Mouse (Mus musculus): ENCODE data around the gene Bloc1s5. TPM values are rescaled to one million over a fixed set of nuclear protein-coding genes. Genes with fewer than 3 reads are reported as not detected.
A peak's percentile ranks its signal among the peaks of the same experiment; 100 is the strongest.

Gene Bloc1s5
- polyA plus RNA-seq, 1 experiment = 5.6 TPM

DNA sequence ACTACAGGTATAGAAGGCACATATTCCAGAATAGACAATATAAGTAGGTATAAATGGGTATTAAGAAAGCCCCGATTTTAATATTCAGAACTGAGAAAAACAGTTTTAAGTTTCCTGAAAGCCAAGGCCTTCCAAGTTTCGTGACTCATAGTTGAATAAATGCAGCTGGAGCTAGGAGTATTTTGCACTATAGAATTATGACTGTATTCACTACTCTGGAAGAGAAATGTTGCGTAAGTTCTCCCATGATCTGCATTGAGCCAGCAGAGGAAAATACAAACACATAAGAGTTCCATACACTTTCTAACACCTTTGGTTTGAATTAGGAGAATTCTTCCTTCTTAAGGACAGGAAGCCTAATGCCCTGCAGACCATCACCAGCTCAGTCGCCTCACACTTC is 15.4 kb upstream of the Bloc1s5 start:
- WGBS = 90% methylated on average over 4 of the region's 4 CpGs
- H3K4me3 ChIP-seq (replicated peaks; ENCODE audit: extremely low read depth, low read depth, low read length) = no peak overlapping the region
- no peak for DNase-seq
- no peak for TF ChIP-seq CTCF (IDR thresholded peaks at IDR 0.05; ENCODE audit: insufficient read depth, low read length)
- no peak for TF ChIP-seq POLR2A (IDR thresholded peaks at IDR 0.05; ENCODE audit: borderline replicate concordance, extremely low read depth, low read depth, low read length)
- H3K4me1 ChIP-seq (ENCODE audit: control insufficient read depth, insufficient read depth, low read length) = no peaks in the 10 kb centered on the region

- 41% methylated on average over 4 of the region's 4 CpGs for WGBS
- TF ChIP-seq POLR2A (IDR thresholded peaks at IDR 0.05; ENCODE audit: borderline replicate concordance, extremely low read depth, low read depth, low read length) (no peak), CTCF (IDR thresholded peaks at IDR 0.05; ENCODE audit: insufficient read depth, low read length) (no peak)
- Histone ChIP-seq H3K4me1 (ENCODE audit: control insufficient read depth, insufficient read depth, low read length) (no peaks in the 10 kb centered on the region), H3K4me3 (replicated peaks; ENCODE audit: extremely low read depth, low read depth, low read length) (no peak overlapping the region)
- no peak for DNase-seq
These were observed 14.2 kb upstream of the Bloc1s5 start for GRCm38 (mm10) chr13:38649069-38649468.

DNA sequence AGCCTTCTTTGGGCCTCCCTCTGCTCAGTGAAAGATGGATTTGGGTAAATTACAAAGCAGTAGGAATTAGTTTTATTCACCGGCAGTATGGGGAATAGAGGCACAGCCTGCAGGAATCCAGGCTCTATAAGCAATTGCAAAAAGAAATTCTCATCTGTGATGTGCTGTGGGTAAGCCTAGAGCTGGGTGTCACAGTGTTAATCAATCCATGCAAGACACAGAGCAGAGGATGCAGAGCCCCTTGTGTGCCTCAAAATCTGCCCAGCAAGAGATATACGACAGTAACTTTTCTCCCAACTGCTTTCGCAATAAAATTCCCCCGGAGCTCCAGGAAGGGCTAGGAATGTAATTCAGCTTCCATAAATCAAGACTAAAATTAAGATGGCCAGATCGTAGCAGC is 6.5 kb upstream of the Bloc1s5 start:
- Histone ChIP-seq H3K4me1 (ENCODE audit: control insufficient read depth, insufficient read depth, low read length) (no peaks in the 10 kb centered on the region; the same call in 1 of the 2 replicates), H3K4me3 (replicated peaks; ENCODE audit: extremely low read depth, low read depth, low read length) (no peak overlapping the region)
- no peak for TF ChIP-seq POLR2A (IDR thresholded peaks at IDR 0.05; ENCODE audit: borderline replicate concordance, extremely low read depth, low read depth, low read length)
- no peak for TF ChIP-seq CTCF (IDR thresholded peaks at IDR 0.05; ENCODE audit: insufficient read depth, low read length)
- DNase-seq = no peak
- WGBS = 75% methylated on average over 5 of the region's 5 CpGs

- TF ChIP-seq CTCF (IDR thresholded peaks at IDR 0.05; ENCODE audit: insufficient read depth, low read length) = no peak
- no peak for TF ChIP-seq POLR2A (IDR thresholded peaks at IDR 0.05; ENCODE audit: borderline replicate concordance, extremely low read depth, low read depth, low read length)
- DNase-seq = no peak
- no peaks in the 10 kb centered on the region; the same call in 1 of the 2 replicates for H3K4me1 ChIP-seq (ENCODE audit: control insufficient read depth, insufficient read depth, low read length)
- WGBS = 82% methylated on average over 5 of the region's 5 CpGs
- H3K4me3 ChIP-seq (replicated peaks; ENCODE audit: extremely low read depth, low read depth, low read length) = no peak overlapping the region
These were observed 6.1 kb upstream of the Bloc1s5 start for GRCm38 (mm10) chr13:38640961-38641360.

DNA sequence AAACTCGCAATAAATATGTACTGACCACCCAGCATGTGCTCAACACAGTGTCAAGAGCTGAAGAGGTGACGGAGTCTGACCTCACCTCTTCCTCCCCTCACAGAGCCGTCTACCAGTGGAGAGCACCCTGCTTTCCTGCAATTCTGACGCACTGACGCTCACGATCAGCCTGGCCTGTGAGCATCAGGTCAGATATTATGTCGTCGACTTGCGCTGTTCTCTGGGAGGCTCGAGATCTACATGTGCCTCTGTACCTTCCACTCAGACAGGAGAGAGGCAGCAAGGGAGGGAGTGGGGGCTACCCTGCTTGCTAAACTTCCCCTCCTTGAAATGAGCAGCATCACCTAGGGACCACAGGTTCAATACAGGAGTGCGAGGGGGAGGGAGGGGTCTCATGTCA is 3.8 kb upstream of the Bloc1s5 start:
- no peak for TF ChIP-seq CTCF (IDR thresholded peaks at IDR 0.05; ENCODE audit: insufficient read depth, low read length)
- TF ChIP-seq POLR2A (IDR thresholded peaks at IDR 0.05; ENCODE audit: borderline replicate concordance, extremely low read depth, low read depth, low read length) = no peak

DNA sequence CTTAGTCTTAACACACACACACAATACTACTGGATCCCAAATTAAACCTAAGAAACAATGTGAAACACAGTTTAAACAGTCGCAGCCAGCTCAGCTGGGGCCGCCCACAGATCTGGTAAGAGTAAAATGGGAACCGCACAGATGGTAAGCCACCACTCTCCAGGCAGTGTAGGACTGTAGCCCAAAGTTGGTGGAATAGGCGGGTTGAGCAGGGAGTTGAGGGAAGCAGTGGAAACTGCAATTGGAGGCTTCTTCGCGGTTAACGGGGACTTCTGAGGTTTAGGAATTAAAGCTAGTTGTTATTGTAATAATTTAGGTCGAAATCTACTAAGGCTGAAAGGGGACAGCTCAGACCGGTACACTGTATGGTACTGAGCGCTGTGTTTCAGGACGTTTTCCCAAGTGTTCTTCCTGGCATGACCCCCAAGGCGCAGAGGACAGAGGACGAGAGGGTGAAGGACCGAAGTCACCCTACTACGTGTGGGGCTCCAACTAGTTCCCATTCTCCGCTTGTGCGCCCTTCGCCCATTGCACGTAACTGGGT is 581 bp downstream of the Bloc1s5 start:
- no peak for TF ChIP-seq CTCF (IDR thresholded peaks at IDR 0.05; ENCODE audit: insufficient read depth, low read length)
- no peak for TF ChIP-seq POLR2A (IDR thresholded peaks at IDR 0.05; ENCODE audit: borderline replicate concordance, extremely low read depth, low read depth, low read length)
- DNase-seq = peak; percentile 21

More for the DNA sequence above, 3.8 kb upstream of the Bloc1s5 start:
- no peak for DNase-seq
- no peak overlapping the region for H3K4me3 ChIP-seq (replicated peaks; ENCODE audit: extremely low read depth, low read depth, low read length)
- no peaks in the 10 kb centered on the region; the same call in 1 of the 2 replicates for H3K4me1 ChIP-seq (ENCODE audit: control insufficient read depth, insufficient read depth, low read length)
- WGBS = 69% methylated on average over 11 of the region's 11 CpGs

GRCm38 (mm10) chr13:38633287-38634000 is 1.5 kb downstream of the Bloc1s5 start:
- Histone ChIP-seq H3K4me3 (replicated peaks; ENCODE audit: extremely low read depth, low read depth, low read length) (no peak overlapping the region), H3K4me1 (ENCODE audit: control insufficient read depth, insufficient read depth, low read length) (no peaks in the 10 kb centered on the region)
- DNase-seq = no peak
- 92% methylated on average over 6 of the region's 6 CpGs for WGBS
- TF ChIP-seq POLR2A (IDR thresholded peaks at IDR 0.05; ENCODE audit: borderline replicate concordance, extremely low read depth, low read depth, low read length) (no peak), CTCF (IDR thresholded peaks at IDR 0.05; ENCODE audit: insufficient read depth, low read length) (no peak)

More for the DNA sequence above, 581 bp downstream of the Bloc1s5 start:
- WGBS = under 1% methylated on average over 19 of the region's 19 CpGs
- peak overlapping the region; percentile 87 for H3K4me3 ChIP-seq (replicated peaks; ENCODE audit: extremely low read depth, low read depth, low read length)
- no peaks in the 10 kb centered on the region for H3K4me1 ChIP-seq (ENCODE audit: control insufficient read depth, insufficient read depth, low read length)

DNA sequence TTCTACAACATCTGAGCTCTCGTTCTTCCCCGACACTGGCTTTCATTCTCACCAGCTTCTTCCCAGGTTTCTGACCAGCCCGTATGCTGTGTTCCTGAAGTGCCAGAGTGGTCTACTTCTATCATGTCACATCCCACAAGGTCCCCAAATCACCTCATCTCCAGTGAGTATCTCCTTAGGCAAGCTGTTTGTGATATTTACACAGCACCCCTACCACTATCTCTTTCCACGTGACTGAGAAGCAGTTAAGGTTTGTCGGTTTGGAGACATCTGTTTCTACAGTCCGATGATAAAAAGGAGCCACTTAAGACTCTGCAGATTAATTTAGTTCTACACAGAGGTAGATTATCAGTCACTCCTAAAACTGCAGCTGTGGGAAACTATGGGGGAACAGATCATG is 2.4 kb downstream of the Bloc1s5 start:
- no peaks in the 10 kb centered on the region for H3K4me1 ChIP-seq (ENCODE audit: control insufficient read depth, insufficient read depth, low read length)
- 81% methylated on average over 6 of the region's 6 CpGs for WGBS
- H3K4me3 ChIP-seq (replicated peaks; ENCODE audit: extremely low read depth, low read depth, low read length) = no peak overlapping the region
- TF ChIP-seq CTCF (IDR thresholded peaks at IDR 0.05; ENCODE audit: insufficient read depth, low read length) (no peak), POLR2A (IDR thresholded peaks at IDR 0.05; ENCODE audit: borderline replicate concordance, extremely low read depth, low read depth, low read length) (no peak)
- no peak for DNase-seq

DNA sequence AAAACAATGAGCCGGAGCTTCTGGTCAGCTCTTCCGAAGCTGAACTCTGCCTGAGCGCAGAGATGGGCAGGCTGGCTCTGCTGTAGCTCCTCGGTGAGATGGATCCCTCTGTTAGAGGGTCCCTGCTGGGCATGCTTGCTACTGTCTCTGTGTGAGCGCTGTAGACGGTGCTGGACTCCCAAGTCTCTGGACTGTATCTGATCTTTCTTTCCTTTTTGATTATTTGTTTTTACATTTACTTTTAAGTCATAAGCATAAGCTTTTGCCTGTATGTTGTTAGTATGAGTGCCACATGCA is 8.7 kb downstream of the Bloc1s5 start:
- TF ChIP-seq POLR2A (IDR thresholded peaks at IDR 0.05; ENCODE audit: borderline replicate concordance, extremely low read depth, low read depth, low read length) = no peak
- no peak for TF ChIP-seq CTCF (IDR thresholded peaks at IDR 0.05; ENCODE audit: insufficient read depth, low read length)
- H3K4me1 ChIP-seq (ENCODE audit: control insufficient read depth, insufficient read depth, low read length) = peaks cover 5% of the 10 kb centered on the region
- DNase-seq = no peak
- 38% methylated on average over 6 of the region's 6 CpGs for WGBS
- H3K4me3 ChIP-seq (replicated peaks; ENCODE audit: extremely low read depth, low read depth, low read length) = no peak overlapping the region

Measured in lung, adult 2 months (tissue).